In genomic region chr8:76052003-76052402, GRCm38 (mm10) we compare ENCODE assay signal across 15 mouse cellular contexts.
A peak's percentile ranks its signal among the peaks of the same experiment; 100 is the strongest.
DNase-seq lines count a peak whose midpoint lies in the region; ATAC-seq lines count a peak whose summit lies in the region.
"Had no signal": no experiment of that assay in that cellular context is flagged by ENCODE, and none has a peak within 500 bp of the region (broad histone marks: within the 10 kb centered on the region; RNA-seq: fewer than 3 reads in every experiment).

No protein-coding gene starts in this region.

- no peak for DNase-seq in forebrain, embryonic 10.5 days (ENCODE audit: extremely low spot score, low spot score)
- no peak for DNase-seq in midbrain, embryonic 11.5 days (ENCODE audit: low spot score, missing footprints)
- DNase-seq in layer of hippocampus, adult 9-10 months (ENCODE audit: low spot score), result peak; percentile 71
- peak; percentile 6 for DNase-seq in right cerebral cortex, postnatal 25 days
- no peak for DNase-seq in spleen, postnatal 10 days (ENCODE audit: low spot score in 2 of 2)
- DNase-seq in embryo, embryonic 10.5 days (ENCODE audit: low spot score), result no peak
- DNase-seq: heart, adult 11 months; liver; lung, postnatal 10 days; thymus, postnatal 4 days had no signal

- H3K4me1 ChIP-seq in forebrain, embryonic 13.5 days, result no peaks in the 10 kb centered on the region
- H3K4me1 ChIP-seq in forebrain, embryonic 10.5 days, result no peaks in the 10 kb centered on the region
- no peaks in the 10 kb centered on the region for H3K4me1 ChIP-seq in midbrain, embryonic 11.5 days (ENCODE audit: control insufficient read depth, insufficient read depth, low read length)
- no peaks in the 10 kb centered on the region for H3K4me1 ChIP-seq in midbrain, embryonic 15.5 days

- H3K4me2 ChIP-seq in forebrain, embryonic 13.5 days, result no peak overlapping the region
- no peak overlapping the region for H3K4me2 ChIP-seq in midbrain, embryonic 11.5 days
- no peak overlapping the region for H3K4me2 ChIP-seq in midbrain, embryonic 15.5 days

- H3K9ac ChIP-seq in forebrain, embryonic 13.5 days, result no peak overlapping the region
- H3K9ac ChIP-seq in midbrain, embryonic 11.5 days (ENCODE audit: low read length), result no peak overlapping the region
- H3K9ac ChIP-seq in midbrain, embryonic 15.5 days, result no peak overlapping the region

- H3K4me3 ChIP-seq in forebrain, embryonic 13.5 days, result no peak overlapping the region
- no peak overlapping the region for H3K4me3 ChIP-seq in forebrain, embryonic 10.5 days
- H3K4me3 ChIP-seq in midbrain, embryonic 11.5 days (ENCODE audit: low read depth, low read length), result no peak overlapping the region
- H3K4me3 ChIP-seq in midbrain, embryonic 15.5 days, result no peak overlapping the region
- H3K4me3 ChIP-seq: myocyte had no signal

- no peaks in the 10 kb centered on the region for H3K27me3 ChIP-seq in forebrain, embryonic 13.5 days
- H3K27me3 ChIP-seq in forebrain, embryonic 10.5 days (ENCODE audit: poor library complexity, severe bottlenecking), result no peaks in the 10 kb centered on the region
- H3K27me3 ChIP-seq in midbrain, embryonic 11.5 days (ENCODE audit: control insufficient read depth, insufficient read depth, low read length), result no peaks in the 10 kb centered on the region
- no peaks in the 10 kb centered on the region for H3K27me3 ChIP-seq in midbrain, embryonic 15.5 days (replicated peaks)

- no peaks in the 10 kb centered on the region for H3K36me3 ChIP-seq in forebrain, embryonic 13.5 days (ENCODE audit: poor library complexity, severe bottlenecking)
- no peaks in the 10 kb centered on the region for H3K36me3 ChIP-seq in forebrain, embryonic 10.5 days (replicated peaks)
- H3K36me3 ChIP-seq in midbrain, embryonic 11.5 days (ENCODE audit: control insufficient read depth, insufficient read depth, low read length), result no peaks in the 10 kb centered on the region
- no peaks in the 10 kb centered on the region for H3K36me3 ChIP-seq in midbrain, embryonic 15.5 days (replicated peaks)

- peak; percentile 69; the same call in 1 of the 2 replicates for ATAC-seq in forebrain, embryonic 13.5 days
- ATAC-seq in midbrain, embryonic 11.5 days (ENCODE audit: low FRiP score), result peak; percentile 74; the same call in 1 of the 2 replicates
- ATAC-seq in midbrain, embryonic 15.5 days (replicated peaks), result no peak
- ATAC-seq: activated CD4-positive, CD25-positive, alpha-beta regulatory T cell, adult 4 months; intestine, postnatal 0 days had no signal

- no peaks in the 10 kb centered on the region for H3K9me3 ChIP-seq in forebrain, embryonic 13.5 days (replicated peaks)
- no peaks in the 10 kb centered on the region for H3K9me3 ChIP-seq in forebrain, embryonic 10.5 days
- no peaks in the 10 kb centered on the region for H3K9me3 ChIP-seq in midbrain, embryonic 11.5 days (ENCODE audit: control insufficient read depth, low read length)
- no peaks in the 10 kb centered on the region for H3K9me3 ChIP-seq in midbrain, embryonic 15.5 days

- WGBS in forebrain, embryonic 13.5 days, result 77% methylated on average over 4 of the region's 4 CpGs
- 80% methylated on average over 4 of the region's 4 CpGs for WGBS in forebrain, embryonic 10.5 days
- 62% methylated on average over 4 of the region's 4 CpGs for WGBS in midbrain, embryonic 11.5 days
- 45% methylated on average over 4 of the region's 4 CpGs for WGBS in midbrain, embryonic 15.5 days

- H3K27ac ChIP-seq in forebrain, embryonic 13.5 days, result no peak overlapping the region
- no peak overlapping the region for H3K27ac ChIP-seq in forebrain, embryonic 10.5 days
- H3K27ac ChIP-seq in midbrain, embryonic 11.5 days (ENCODE audit: low read depth, low read length), result no peak overlapping the region
- H3K27ac ChIP-seq in midbrain, embryonic 15.5 days, result no peak overlapping the region

Comparison
In these comparisons a context has a peak if more than half of its experiments do, and no peak if none do; other contexts are left out.
1. DNase-seq: peak in layer of hippocampus, adult 9-10 months (single experiment) and right cerebral cortex, postnatal 25 days (single experiment); none in forebrain, embryonic 10.5 days (single experiment), midbrain, embryonic 11.5 days (single experiment), spleen, postnatal 10 days (0 of 2) and embryo, embryonic 10.5 days (single experiment).